Mouse (Mus musculus): ENCODE results near the gene Olfr358.

The Olfr358 gene

GRCm38 (mm10) chr2:37009235-37009634 is at the start of gene Olfr358:
Gene Olfr358 (minus strand): TSS chr2:37009335.
- DNase-seq (ENCODE audit: low read depth, low spot score): no peak

GRCm38 (mm10) chr2:36997030-36997429 is 12.1 kb downstream of the Olfr358 start:
- DNase-seq (ENCODE audit: low read depth, low spot score): no peak

- DNase-seq (ENCODE audit: low read depth, low spot score): no peak
Measured at GRCm38 (mm10) chr2:36993527-36993926, 15.6 kb downstream of the Olfr358 start, which contains the start of gene Olfr357. Gene Olfr357 (plus strand): TSS chr2:36993827.
